Mouse (Mus musculus): ENCODE data around the gene Bmp6.

DNA sequence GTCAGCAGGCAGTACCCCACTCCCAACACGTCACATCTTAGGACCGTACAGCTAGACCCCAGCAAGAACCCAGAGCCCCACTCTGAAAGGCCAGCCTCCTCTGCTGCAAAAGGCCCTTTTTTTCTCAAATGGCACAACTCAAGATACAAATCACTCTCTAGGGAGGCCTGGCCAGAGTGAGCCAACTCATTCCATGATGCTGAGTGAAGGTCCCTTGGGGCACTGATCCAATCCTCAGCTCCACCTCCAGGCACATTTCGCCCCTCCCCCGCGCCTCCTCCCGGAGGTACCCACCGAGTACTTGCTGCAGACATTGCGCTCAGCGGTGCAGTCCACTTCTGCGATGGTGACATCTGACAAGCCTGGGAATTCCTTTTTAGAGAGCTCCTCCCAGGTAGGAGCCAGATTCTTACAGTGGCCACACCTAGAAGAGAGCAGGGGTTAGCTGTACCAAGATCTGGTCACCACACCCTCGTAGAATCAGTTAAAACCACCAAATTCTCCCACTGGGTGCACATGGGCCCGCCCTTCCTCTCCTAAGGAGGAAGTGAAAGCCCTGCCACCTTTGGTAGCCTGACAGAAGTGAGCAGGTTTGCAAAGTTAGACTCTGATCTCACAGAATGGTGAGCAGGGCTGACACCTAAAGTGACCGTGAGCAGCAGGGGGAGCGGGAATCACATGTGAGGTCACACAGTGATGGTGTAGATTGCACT is 158.4 kb downstream of the Bmp6 start:
- no peak for TF ChIP-seq GATA1 (IDR thresholded peaks at IDR 0.05; ENCODE audit: borderline replicate concordance, low read length)
- no peak for TF ChIP-seq FLI1 (IDR thresholded peaks at IDR 0.05; ENCODE audit: low read length)
